Mouse (Mus musculus) adrenal gland (tissue): ENCODE results near the gene Trak2.
"Not testable (repeated sequence)": the region's sequence is repeated elsewhere in the genome, so short reads cannot be mapped to it uniquely, and the experiment has no call there.

Source experiments
- intact Hi-C: fragments of 180-260 bp; cut with DNase I; formaldehyde crosslinking; loops from one replicate; pipeline ENCODE4 v1.15.1; 2025

Gene Trak2

GRCm38 (mm10) chr1:58954578-58955410 lies 18.4 kb downstream of the Trak2 start:
- intact Hi-C loops, result no loop called here

DNA sequence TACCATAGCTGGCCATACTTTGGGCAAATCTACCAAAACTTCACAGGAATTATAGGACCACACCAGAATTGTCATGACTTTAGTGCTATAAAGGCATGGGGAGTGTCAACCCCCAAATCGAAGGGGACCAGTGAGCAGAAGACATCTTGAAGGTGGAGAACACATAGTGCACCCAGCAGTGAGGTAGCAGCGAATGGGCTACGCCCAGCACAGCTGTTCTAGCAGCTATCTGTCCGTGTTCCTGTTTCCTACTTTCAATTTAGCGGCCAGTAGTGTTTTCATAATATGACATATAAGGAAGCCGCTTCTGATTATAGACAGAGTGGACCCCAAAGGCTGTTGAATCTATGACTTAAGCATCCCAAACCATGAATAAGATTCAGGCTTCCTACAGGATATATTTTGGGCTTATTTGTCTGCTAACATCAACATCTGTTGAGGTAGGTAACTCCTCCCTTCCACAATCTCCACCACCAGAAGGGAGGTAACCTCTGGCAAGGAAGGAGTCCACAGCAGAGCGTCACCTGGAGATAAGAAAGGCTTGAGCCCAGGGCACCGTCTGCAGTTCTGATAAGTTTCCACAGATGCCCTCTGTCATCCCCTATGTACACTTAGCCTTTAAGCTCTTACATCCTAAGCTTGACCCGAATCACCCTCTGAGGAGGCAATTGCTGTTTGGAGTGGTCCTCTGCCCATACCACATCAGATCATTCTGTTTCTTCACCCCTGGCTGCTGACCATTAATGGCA lies 19.4 kb downstream of the Trak2 start:
- intact Hi-C loops, result no loop called here

- intact Hi-C loops, result no loop called here
Measured at GRCm38 (mm10) chr1:58952997-58953396, 20.2 kb downstream of the Trak2 start.

GRCm38 (mm10) chr1:58952526-58952925 lies 20.7 kb downstream of the Trak2 start:
- intact Hi-C loops, result no loop called here

DNA sequence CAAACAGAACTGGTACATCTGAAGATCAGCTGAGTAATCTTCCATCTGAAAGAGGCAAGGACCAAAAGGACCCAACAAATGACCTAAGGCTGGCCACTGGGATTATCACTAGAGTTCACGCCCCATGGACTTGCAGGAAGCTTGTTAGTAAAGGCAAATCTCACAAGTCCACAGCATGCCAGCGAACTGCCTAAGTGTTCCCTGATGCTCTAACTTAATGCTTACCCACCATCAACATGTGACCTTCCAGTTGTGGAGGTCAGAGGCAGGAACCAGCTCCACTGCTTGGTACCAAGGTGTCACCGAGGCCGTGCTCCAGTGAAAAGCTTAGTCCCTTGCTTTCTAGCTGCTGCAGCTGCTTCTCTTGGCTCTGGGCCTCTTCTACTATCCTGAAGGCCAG lies 21.4 kb downstream of the Trak2 start:
- intact Hi-C loops, result no loop called here

DNA sequence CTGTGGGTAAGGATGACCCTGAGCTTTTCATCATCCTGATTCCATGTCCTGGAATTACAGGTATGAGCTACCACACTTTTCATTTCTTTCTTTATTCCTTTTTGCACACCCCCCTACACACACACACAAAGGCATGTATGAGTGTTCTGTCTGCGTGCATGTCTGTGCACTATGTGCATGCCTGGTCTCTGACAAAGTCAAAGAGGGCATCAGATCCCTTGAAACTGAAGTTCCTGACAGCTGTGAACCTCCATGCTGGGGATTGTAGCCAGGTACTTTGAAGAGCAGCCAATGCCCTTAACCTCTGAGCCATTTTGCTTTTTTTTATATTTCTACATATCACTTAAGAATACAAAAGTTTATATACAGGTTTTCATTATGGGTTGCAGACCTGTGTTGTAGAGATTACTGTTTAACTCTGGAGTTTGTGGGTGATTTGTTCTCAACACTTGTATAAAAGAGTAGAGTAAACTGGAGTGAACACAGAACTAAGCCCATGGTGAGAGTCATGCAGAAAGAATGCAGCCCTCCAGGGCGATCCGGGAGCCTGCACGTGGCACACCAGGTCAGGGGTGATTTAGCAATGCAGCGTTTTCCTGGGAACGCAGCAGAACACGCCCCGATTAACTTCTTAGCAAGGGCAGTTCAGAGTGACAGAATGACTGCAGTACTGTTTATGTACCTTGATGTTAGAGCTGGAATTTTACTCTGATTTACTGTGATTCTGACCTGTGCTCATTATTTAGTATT lies 22.2 kb downstream of the Trak2 start:
- intact Hi-C loops, result no loop called here

DNA sequence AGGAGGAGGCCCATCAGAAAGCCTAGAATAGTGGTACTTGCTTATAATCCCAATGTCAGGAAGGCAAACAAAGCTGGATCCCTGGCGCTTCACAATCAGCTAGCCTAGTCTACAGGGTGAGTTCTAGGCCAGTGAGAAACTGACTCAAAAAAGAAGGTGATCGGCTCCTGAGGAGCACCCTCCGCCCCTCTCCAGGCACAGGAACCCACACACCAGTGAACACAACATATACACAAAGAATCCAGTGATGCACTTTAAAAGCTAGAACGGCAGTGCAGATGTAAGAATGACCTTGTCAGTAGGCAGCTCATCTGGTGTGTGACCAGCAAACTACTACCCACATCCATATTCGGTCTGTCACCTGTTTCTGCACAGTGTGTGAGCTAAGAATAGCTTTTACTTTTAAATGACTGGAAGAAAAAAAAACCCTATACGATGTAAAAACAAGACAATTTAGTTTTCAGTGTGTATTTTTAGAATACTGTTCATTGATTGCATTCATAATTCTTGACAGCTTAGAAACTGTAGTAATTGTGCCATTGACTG lies 23.6 kb downstream of the Trak2 start:
- intact Hi-C loops, result no loop called here

- intact Hi-C loops, result no loop called here
Measured at GRCm38 (mm10) chr1:58946718-58947117, 26.5 kb downstream of the Trak2 start.

- intact Hi-C loops, result no loop called here
Measured at GRCm38 (mm10) chr1:58945960-58946670, 27.1 kb downstream of the Trak2 start.

DNA sequence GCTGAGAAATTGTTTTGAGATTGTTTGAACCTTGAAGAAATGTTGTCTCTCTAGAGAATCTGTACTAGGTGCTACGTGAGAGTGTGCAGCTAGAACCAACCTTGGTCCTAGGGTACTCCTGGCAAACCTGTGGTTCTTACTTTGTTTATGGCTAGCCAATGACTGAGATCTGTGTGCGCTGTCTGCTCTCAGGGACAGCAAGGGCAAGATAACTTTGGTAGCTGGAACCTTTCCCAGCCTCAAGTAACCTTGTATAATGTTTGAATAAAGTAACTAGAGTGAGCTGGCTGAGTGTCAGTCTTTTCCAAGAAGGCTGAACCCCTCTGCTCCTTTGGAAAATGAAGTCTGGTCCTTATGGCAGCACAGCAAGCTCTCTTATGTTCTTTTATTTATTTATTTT lies 27.7 kb downstream of the Trak2 start:
- intact Hi-C loops, result no loop called here

DNA sequence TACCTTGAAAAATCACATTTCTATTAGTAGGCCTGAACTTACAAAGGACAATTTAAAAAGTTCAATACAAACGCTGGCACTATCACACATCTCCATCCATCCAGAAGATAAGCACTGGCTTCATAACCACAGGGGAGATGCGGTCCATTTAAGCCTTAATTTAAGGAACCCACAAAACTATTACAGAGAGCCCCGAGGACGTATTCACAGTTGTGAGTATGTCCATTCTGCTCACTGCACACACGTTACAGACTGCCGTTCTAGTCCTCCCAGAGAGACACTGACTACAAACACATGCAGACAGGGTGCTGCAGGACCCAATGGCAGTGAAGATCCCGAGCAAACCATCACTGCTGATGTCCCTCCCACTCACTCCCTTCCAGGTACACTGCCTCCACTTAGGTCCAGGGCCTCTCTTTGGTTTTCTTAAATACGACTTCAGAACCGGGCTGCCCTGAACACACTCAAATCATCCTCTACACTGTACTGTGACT lies 35.6 kb downstream of the Trak2 start:
- intact Hi-C loops, result no loop called here

DNA sequence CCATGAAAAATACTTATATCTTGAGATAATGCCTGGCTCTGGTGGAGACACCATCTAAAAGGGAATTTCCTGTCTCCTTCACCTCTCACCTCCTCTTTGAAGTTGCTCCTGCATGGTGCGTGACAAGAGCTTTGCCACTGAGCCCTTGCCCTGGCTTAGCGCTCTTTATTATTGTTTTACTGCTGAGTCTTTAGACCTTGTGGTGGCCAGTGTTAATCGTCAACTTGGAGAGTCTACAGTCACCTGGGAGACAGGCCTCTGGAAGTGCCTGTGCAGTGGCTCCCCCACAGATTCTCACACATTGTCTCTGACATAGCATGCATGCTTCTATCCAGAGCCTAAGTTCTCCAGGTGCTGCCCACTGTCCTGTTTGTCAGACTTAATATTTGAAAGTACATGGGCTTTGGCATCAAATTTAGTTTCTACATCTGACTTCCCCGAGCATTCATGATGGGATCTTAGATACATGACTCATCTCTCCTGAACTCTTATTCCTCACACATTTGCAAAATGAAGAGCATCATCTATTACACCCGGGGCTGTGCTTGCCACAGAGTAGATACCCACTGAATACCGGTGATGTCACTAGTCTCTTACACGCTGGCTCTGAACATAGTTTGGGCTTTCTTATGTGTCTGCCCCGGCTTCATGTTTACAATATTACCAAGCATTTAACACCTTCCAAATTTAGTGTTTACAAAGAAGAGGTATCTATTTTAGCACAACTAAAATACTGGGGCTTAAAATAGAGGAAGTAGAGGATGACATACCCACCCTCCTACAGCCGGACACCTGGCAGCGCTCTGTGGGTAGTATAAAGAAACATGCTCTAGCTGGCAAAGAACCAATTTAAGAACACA lies 36.3 kb downstream of the Trak2 start:
- intact Hi-C loops, result no loop called here

- intact Hi-C loops, result no loop called here
Measured at GRCm38 (mm10) chr1:58926664-58927063, 46.6 kb downstream of the Trak2 start.

GRCm38 (mm10) chr1:58917566-58917965 lies 55.7 kb downstream of the Trak2 start:
- intact Hi-C loops, result no loop called here

- intact Hi-C loops, result loop anchor here (5.0 kb wide), 2 partner anchors 63 to 78 kb away; partner anchors contain the start of genes Stradb and Trak2
Measured at GRCm38 (mm10) chr1:58909636-58910272, 63.5 kb downstream of the Trak2 start.

DNA sequence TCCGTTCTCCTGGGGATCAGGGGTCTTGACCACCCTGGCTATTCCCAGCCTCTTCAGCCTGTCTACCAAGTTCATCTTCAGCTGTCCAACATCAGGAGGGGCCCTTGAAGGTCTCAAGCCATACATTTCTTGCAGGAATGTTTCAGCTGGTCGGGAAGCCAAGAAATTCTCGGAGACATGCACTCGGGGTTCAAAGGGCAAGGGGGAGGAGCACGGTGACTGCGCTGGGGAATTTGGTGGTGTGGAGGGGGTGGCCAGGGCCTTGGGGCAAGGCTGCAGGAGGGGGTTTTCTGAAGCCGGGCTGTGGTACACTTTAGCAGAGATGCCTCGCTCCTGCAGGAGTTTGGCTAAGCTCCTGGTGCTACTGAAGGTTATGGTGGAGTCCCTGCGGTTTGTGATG lies 69.5 kb downstream of the Trak2 start:
- intact Hi-C loops, result no loop called here

- intact Hi-C loops, result loop anchor here (2.0 to 5.0 kb wide), 2 partner anchors 127 to 200 kb away; partner anchors contain the start of gene Als2cr12
Measured at GRCm38 (mm10) chr1:58897561-58897960, 75.7 kb downstream of the Trak2 start.

DNA sequence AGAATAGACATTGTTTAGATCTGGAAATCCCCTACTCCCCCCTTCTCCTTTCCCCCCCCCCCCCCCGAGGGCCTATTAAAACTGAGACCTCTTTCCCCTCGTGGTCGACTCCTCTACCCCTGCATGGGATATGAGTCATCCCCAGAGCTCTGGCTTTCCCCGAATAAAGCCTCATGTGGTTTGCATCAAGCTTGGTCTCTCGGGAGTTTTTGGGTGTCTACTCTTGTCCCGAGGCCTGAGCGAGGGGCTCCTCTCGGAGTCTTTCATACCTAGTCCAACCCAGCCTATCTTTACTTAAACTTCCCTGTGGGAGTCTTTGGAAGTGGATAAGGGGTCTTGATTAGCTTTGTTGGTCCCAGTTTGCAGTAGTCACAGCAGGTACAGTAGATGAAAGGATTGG lies 80.8 kb downstream of the Trak2 start:
- intact Hi-C loops, result not testable (repeated sequence)
